Mouse (Mus musculus): ENCODE data around the gene Mex3a.

DNA sequence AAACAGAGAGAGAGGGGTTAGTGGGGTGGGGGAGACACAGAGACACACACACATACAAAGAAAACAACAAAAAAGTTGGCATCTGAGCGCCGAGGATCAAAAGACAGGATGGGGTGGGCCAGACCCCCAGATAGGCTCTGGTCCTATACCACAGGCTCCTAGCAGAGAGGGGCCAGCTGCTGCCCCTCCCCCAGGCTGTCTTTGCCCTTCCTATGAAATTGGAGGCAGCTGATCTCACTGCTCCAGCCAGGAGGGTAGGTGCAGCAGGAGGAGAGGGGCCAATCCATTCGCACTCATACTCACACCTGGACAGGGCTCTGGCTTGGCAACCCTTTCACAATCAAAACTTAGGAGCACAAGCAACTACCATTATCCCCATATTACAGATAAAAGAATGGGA lies 22.9 kb upstream of the Mex3a start:
- TF ChIP-seq CTCF (IDR thresholded peaks at IDR 0.05; ENCODE audit: insufficient read depth, low read depth, low read length), result no peak
- TF ChIP-seq POLR2A (IDR thresholded peaks at IDR 0.05; ENCODE audit: insufficient read depth, low read depth, low read length), result no peak

Data from olfactory bulb, adult 2 months (tissue).